Mouse (Mus musculus) forebrain, embryonic 10.5 days (tissue): ENCODE data around the gene Gpa33. TPM values are rescaled to one million over a fixed set of nuclear protein-coding genes. Genes with fewer than 3 reads are reported as not detected.

Experiments used
- DNase-seq: peaks from one replicate; pipeline ENCODE4 v3.0.0-alpha.2; 2017; ENCODE audit warnings: low spot score; ENCODE audit errors: extremely low spot score
- H3K27ac ChIP-seq: fragments of 300-500 bp; sonication (generic); 2 replicates; pipeline ENCODE4 v1.5.1; 2016; ENCODE audit warnings: mild to moderate bottlenecking
- H3K27me3 ChIP-seq: fragments of 300-500 bp; sonication (generic); 2 replicates; pipeline ENCODE4 v1.6.1; 2016; ENCODE audit warnings: mild to moderate bottlenecking; ENCODE audit not compliant: poor library complexity, severe bottlenecking
- H3K36me3 ChIP-seq: fragments of 300-500 bp; sonication (generic); replicated peaks from 2 replicates; pipeline ENCODE4 v1.6.1; 2016; ENCODE audit warnings: mild to moderate bottlenecking, moderate library complexity
- H3K4me1 ChIP-seq: fragments of 300-500 bp; sonication (generic); 2 replicates; pipeline ENCODE4 v1.6.1; 2016
- H3K4me3 ChIP-seq: fragments of 300-500 bp; sonication (generic); 2 replicates; pipeline ENCODE4 v1.5.1; 2016; ENCODE audit warnings: mild to moderate bottlenecking, moderate library complexity
- H3K9me3 ChIP-seq: fragments of 300-500 bp; sonication (generic); 2 replicates; pipeline ENCODE4 v1.6.1; 2016; ENCODE audit warnings: mild to moderate bottlenecking, moderate library complexity
- WGBS: fragments of 180-500 bp; shearing (Covaris S2); methylation state at CpG from one replicate; pipeline ENCODE4 v1.1.7; 2016; 5-methylcytosine and 5-hydroxymethylcytosine counted together
- polyA plus RNA-seq: library from polyadenylated mRNA; unstranded; fragments of >200 nt; fragmentation: Nextera tagmentation; extraction: Ambion mirVana; gene quantifications from 2 replicates; pipeline ENCODE4 v1.2.1, GENCODE M21; 2016

The Gpa33 gene
- 0.17 TPM in 1 of 2 replicates, not detected in the other for polyA plus RNA-seq

- H3K4me3 ChIP-seq = no peak within 1 kb of the TSS
Observed at GRCm38 (mm10) chr1:166130224-166130860, at the start of gene Gpa33. TSS of gene Gpa33 (plus strand) at chr1:166130238.

GRCm38 (mm10) chr1:166088446-166089170, 41.4 kb upstream of the Gpa33 start:
- Histone ChIP-seq H3K27me3 (no peaks in the 10 kb centered on the region), H3K27ac (peak overlapping the region; percentile 69; the same call in 1 of the 2 replicates), H3K4me1 (peaks cover 14% of the 10 kb centered on the region), H3K36me3 (no peaks in the 10 kb centered on the region), H3K4me3 (no peak overlapping the region), H3K9me3 (no peaks in the 10 kb centered on the region)
- DNase-seq = no peak
- 80% methylated on average over 19 of the region's 19 CpGs for WGBS

More at GRCm38 (mm10) chr1:166130224-166130860, at the start of gene Gpa33:
- no peaks in the 10 kb centered on the region for H3K27me3 ChIP-seq
- H3K4me1 ChIP-seq = peaks cover 38% of the 10 kb centered on the region
- DNase-seq = no peak
- WGBS = 86% methylated on average over 5 of the region's 5 CpGs
- no peaks in the 10 kb centered on the region for H3K36me3 ChIP-seq
- H3K27ac ChIP-seq = peak within 1 kb of the TSS; percentile 8; the same call in 1 of the 2 replicates
- no peaks in the 10 kb centered on the region for H3K9me3 ChIP-seq

- H3K27me3 ChIP-seq = no peaks in the 10 kb centered on the region
- H3K4me3 ChIP-seq = no peak overlapping the region
- no peak for DNase-seq
- no peaks in the 10 kb centered on the region for H3K9me3 ChIP-seq
- 82% methylated on average over 3 of the region's 3 CpGs for WGBS
- no peaks in the 10 kb centered on the region for H3K36me3 ChIP-seq
- H3K27ac ChIP-seq = no peak overlapping the region
- H3K4me1 ChIP-seq = peaks cover 14% of the 10 kb centered on the region
Observed at GRCm38 (mm10) chr1:166089337-166089736, 40.7 kb upstream of the Gpa33 start.

- no peaks in the 10 kb centered on the region for H3K36me3 ChIP-seq
- H3K27ac ChIP-seq = no peak overlapping the region
- no peaks in the 10 kb centered on the region for H3K9me3 ChIP-seq
- H3K4me3 ChIP-seq = no peak overlapping the region
- 76% methylated on average over 4 of the region's 4 CpGs for WGBS
- no peak for DNase-seq
- H3K4me1 ChIP-seq = peaks cover 14% of the 10 kb centered on the region
- no peaks in the 10 kb centered on the region for H3K27me3 ChIP-seq
Observed at GRCm38 (mm10) chr1:166089739-166090138, 40.3 kb upstream of the Gpa33 start.

GRCm38 (mm10) chr1:166090306-166090705, 39.7 kb upstream of the Gpa33 start:
- no peak overlapping the region for H3K4me3 ChIP-seq
- H3K4me1 ChIP-seq = peaks cover 14% of the 10 kb centered on the region
- H3K9me3 ChIP-seq = no peaks in the 10 kb centered on the region
- 83% methylated on average over 2 of the region's 2 CpGs for WGBS
- H3K27ac ChIP-seq = no peak overlapping the region
- DNase-seq = no peak
- H3K36me3 ChIP-seq = no peaks in the 10 kb centered on the region
- H3K27me3 ChIP-seq = no peaks in the 10 kb centered on the region

- 90% methylated on average over 3 of the region's 3 CpGs for WGBS
- H3K36me3 ChIP-seq = peaks cover under 1% of the 10 kb centered on the region; the same call in 1 of the 2 replicates
- no peaks in the 10 kb centered on the region; the same call in 1 of the 2 replicates for H3K9me3 ChIP-seq
- no peak for DNase-seq
- H3K4me1 ChIP-seq = peaks cover 5% of the 10 kb centered on the region
- H3K27me3 ChIP-seq = no peaks in the 10 kb centered on the region
- no peak overlapping the region for H3K27ac ChIP-seq
- H3K4me3 ChIP-seq = no peak overlapping the region
Observed at GRCm38 (mm10) chr1:166094462-166094861, 35.6 kb upstream of the Gpa33 start.

- Histone ChIP-seq H3K4me3 (no peak overlapping the region), H3K36me3 (peaks cover 5% of the 10 kb centered on the region; the same call in 1 of the 2 replicates), H3K4me1 (0 out of 2 replicates have a peak, but pooled peaks cover 1% of the 10 kb centered on the region), H3K27me3 (no peaks in the 10 kb centered on the region), H3K9me3 (no peaks in the 10 kb centered on the region; the same call in 1 of the 2 replicates), H3K27ac (no peak overlapping the region)
- DNase-seq = no peak
- WGBS = 98% methylated on average over 2 of the region's 2 CpGs
Observed at GRCm38 (mm10) chr1:166098120-166098519, 31.9 kb upstream of the Gpa33 start.

- 0 out of 2 replicates have a peak, but pooled peaks cover 6% of the 10 kb centered on the region for H3K4me1 ChIP-seq
- peaks cover 5% of the 10 kb centered on the region; the same call in 1 of the 2 replicates for H3K36me3 ChIP-seq
- H3K4me3 ChIP-seq = no peak overlapping the region
- no peak overlapping the region for H3K27ac ChIP-seq
- no peaks in the 10 kb centered on the region; the same call in 1 of the 2 replicates for H3K9me3 ChIP-seq
- peak; percentile 35 for DNase-seq
- no peaks in the 10 kb centered on the region for H3K27me3 ChIP-seq
- 74% methylated on average over 11 of the region's 11 CpGs for WGBS
Observed at GRCm38 (mm10) chr1:166102920-166103608, 27.0 kb upstream of the Gpa33 start.

- no peak overlapping the region for H3K4me3 ChIP-seq
- H3K9me3 ChIP-seq = no peaks in the 10 kb centered on the region
- no peak overlapping the region for H3K27ac ChIP-seq
- H3K4me1 ChIP-seq = 0 out of 2 replicates have a peak, but pooled peaks cover 6% of the 10 kb centered on the region
- 95% methylated on average over 3 of the region's 3 CpGs for WGBS
- peaks cover 1% of the 10 kb centered on the region; the same call in 1 of the 2 replicates for H3K36me3 ChIP-seq
- no peaks in the 10 kb centered on the region for H3K27me3 ChIP-seq
- no peak for DNase-seq
Observed at GRCm38 (mm10) chr1:166104858-166105257, 25.2 kb upstream of the Gpa33 start.

GRCm38 (mm10) chr1:166105464-166105863, 24.6 kb upstream of the Gpa33 start:
- no peak for DNase-seq
- no peaks in the 10 kb centered on the region for H3K27me3 ChIP-seq
- no peaks in the 10 kb centered on the region for H3K36me3 ChIP-seq
- H3K4me1 ChIP-seq = 0 out of 2 replicates have a peak, but pooled peaks cover 6% of the 10 kb centered on the region
- no peaks in the 10 kb centered on the region for H3K9me3 ChIP-seq
- 90% methylated on average over 6 of the region's 6 CpGs for WGBS
- H3K27ac ChIP-seq = no peak overlapping the region
- no peak overlapping the region for H3K4me3 ChIP-seq

- WGBS = 91% methylated on average over 3 of the region's 3 CpGs
- Histone ChIP-seq H3K36me3 (no peaks in the 10 kb centered on the region), H3K4me3 (no peak overlapping the region), H3K9me3 (no peaks in the 10 kb centered on the region), H3K27me3 (no peaks in the 10 kb centered on the region), H3K27ac (no peak overlapping the region), H3K4me1 (peaks cover 7% of the 10 kb centered on the region)
- DNase-seq = no peak
Observed at GRCm38 (mm10) chr1:166114986-166115385, 15.1 kb upstream of the Gpa33 start.

GRCm38 (mm10) chr1:166115719-166116118, 14.3 kb upstream of the Gpa33 start:
- H3K36me3 ChIP-seq = no peaks in the 10 kb centered on the region
- peaks cover 7% of the 10 kb centered on the region for H3K4me1 ChIP-seq
- 97% methylated on average over 4 of the region's 4 CpGs for WGBS
- H3K4me3 ChIP-seq = no peak overlapping the region
- H3K9me3 ChIP-seq = no peaks in the 10 kb centered on the region
- H3K27ac ChIP-seq = no peak overlapping the region
- H3K27me3 ChIP-seq = no peaks in the 10 kb centered on the region
- no peak for DNase-seq
